Mouse (Mus musculus) layer of hippocampus, adult 18-20 months (tissue): ENCODE data around the gene Efnb2. TPM values are rescaled to one million over a fixed set of nuclear protein-coding genes. Genes with fewer than 3 reads are reported as not detected.

Experiments
- DNase-seq, 2 experiments: peaks; one replicate each; pipeline ENCODE4 v3.0.0; 2022; ENCODE audit warnings: low spot score in 2 of 2
- total RNA-seq, 2 experiments: library from RNA; stranded (reverse); gene quantifications; 2 replicates each; pipeline ENCODE4 v1.2.3; 2021

The Efnb2 gene
- total RNA-seq, 2 experiments from 2014 or later, result 31.0 to 36.0 TPM

DNA sequence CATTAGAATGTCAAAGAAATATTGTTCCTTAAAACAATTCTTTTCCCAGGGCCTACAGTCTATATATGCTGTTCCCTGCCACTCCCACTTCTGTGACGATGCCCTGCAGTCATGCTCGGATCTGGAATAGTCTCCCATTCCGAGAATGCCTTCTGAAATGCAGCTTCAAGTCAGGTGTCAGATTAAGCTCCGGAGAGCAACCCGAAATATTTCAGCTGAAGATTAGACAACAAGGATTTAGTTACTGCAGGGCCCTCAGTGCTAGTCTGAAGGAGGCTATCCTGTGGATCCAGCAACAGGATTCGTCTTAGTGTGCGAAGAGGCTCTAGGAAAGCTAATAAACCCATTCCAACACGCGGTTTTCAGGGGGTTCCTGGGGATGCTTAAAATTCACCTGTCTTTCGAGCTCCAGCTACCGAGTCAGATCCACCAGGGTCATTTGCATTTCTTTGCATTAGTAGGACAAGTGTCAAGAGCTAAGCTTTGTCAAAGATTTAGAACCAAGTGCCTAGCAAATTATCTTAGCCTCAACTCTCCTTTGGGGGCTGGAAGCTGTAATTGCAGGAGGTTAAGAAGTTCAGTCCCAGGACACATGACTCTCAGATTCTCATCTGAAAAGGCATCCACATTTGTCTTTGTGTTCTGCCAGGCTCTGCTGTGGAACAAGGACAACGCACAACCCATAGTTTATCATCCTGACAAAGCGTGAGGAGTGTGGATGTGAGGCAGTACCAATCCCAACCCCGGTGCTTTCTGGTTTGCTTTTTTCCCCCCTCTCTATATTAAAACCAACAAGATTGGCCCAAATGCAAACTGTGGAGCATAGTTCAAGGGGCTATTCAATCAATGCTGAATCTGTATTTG, 4.2 kb downstream of the Efnb2 start:
- DNase-seq, result no peak

DNA sequence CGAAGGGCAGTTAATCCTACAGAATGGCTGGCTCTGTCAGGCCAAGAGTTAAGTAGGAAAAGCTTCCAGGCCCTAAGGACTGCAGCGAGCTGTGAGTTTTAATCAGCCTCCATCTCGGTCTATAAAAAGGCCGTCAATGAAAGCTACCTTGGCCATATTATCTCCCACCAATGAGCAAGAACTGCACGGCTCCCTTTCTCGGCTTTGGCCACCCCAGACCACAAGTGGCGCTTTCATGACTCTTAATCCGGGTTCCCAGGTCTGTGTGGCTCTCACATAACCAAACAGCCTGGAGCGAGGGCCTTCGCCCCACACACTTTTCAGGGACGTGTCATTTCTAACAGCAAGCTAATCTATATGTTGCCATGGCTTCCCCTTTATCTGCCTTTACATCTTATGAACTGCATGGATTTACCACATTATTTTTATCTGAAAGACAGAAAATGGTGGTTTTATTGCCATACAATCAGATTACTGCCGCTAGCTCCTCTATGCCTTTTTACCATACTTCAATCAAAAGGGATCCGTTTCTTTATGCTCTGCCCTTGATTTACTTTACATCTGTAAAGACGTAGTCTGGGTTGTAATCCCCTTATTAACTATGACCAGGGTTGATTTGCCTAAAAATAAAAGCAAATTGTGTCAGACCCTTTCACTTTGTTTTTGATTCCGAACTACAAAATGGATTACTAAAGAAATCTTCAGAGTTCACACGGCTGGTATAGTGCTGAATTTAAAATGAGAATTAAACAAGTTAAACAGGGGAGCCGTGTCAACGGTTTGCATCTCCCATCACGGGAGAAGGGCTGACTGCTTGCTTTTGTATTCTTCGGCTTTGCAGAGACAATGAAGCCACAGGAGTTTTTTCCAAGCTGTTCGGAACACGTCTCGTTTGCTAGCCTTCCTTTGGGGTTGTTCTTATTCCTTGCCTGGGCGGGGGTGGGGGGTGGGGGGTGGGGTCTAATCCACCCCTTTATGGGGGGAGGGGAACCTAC, 5.4 kb downstream of the Efnb2 start:
- no peak for DNase-seq

DNA sequence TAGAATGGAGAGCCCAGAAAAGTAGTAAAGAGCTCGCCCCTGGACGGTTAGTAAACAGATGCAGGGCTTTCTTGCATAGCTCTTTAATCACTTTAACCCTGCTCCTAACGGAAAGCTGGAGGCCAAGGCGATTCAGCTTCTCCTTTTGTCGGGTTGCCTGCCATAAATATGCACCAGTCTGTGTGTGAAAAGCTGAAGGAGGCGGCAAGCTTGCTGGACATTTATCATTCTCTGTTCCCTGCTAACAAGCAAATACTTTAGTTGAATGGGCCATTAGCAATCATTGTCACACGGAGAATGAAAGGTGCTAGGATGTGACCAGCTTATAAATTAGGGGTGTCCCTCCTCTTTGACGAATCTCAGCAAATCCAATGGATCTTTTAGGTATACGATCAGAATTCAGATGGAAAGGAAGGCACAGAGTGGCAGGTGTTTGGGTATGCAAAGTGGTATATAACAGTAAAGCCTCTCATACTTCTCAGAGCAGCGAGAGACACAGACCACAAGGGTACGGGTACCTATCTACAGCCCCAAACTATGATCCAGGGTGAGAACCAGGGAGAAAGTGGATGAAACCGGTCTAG, 7.0 kb downstream of the Efnb2 start:
- DNase-seq, result no peak

DNA sequence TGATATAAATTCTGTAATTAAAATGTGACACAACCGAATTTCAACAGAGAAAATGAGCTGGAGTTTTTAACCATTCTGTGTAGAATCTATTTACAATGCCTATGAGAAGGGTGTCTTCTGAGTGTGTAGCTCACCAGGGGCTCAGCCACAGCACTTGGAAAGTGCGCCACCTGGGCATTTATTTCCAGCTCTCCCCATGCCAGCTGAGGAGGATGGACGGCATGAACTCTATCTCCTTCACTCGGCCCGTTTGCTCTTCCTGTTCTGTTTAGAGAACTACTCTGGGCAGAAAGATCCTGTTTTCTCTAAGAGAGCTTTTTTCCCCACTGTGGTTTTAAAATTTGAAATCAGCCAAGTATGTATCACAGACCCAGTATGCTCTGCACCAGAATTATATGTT, 7.7 kb downstream of the Efnb2 start:
- DNase-seq, result no peak

DNA sequence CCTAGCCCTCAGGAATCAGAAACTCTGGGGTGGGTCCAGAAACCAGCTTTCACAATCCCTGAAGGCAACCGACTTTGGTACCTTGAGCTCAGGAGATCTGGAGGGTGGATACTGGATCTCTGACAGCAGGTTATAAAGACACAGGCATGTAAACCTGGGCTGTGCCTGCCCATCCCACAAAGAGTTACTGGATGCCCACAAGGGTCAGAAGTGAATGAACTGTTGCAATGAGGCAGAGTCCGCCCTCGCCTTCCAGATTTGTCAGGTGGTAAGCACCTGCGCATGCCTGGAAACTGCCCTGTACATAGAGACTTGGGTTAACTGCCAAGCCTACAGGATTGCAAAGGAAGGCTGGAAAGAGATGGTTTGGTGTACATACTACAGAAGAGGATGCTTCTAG, 8.7 kb downstream of the Efnb2 start:
- DNase-seq, result no peak

- peak; percentile 76 to 93 for DNase-seq
Observed at GRCm38 (mm10) chr8:8649944-8650343, 11.1 kb downstream of the Efnb2 start.

GRCm38 (mm10) chr8:8649536-8649935, 11.5 kb downstream of the Efnb2 start:
- no peak for DNase-seq

DNA sequence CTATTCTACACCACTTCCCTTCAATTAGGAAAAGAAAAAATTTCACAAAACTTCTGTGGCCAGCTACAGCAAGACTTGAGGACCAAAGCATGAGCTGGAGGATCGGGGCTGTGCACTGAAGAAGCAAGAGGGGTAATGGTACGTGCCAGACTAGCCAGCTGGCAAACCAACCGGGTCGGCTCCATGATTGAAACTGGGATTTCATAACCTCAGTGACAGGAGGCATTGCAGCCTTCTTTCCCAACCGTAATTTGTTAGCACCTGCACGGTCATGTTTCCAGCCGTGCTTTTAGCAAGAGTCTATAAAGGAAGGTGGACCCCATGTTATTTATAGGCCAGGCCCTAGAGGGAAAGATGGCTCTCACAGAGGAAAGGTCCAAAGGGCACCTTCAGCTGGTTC, 12.4 kb downstream of the Efnb2 start:
- DNase-seq, result no peak

DNA sequence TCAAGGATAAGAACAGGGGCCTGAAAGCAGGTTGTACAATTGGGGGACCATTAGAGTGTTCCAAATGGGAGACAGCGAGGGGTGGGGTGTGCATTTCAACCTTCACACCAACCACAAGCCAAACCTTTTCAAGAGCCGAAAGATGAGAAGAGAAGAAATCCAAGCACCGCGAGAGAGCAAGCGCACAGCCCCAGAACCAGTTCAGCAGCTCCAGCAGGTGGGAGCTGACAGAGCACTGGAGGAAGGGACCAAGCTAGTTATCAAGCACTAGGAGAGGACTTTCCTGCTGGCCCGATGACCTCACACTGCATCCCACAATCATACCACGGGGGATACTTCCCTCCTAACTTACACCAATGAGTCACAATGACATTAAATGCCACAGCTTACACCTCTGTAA, 13.2 kb downstream of the Efnb2 start:
- no peak for DNase-seq

GRCm38 (mm10) chr8:8647319-8647718, 13.7 kb downstream of the Efnb2 start:
- DNase-seq, result no peak

DNA sequence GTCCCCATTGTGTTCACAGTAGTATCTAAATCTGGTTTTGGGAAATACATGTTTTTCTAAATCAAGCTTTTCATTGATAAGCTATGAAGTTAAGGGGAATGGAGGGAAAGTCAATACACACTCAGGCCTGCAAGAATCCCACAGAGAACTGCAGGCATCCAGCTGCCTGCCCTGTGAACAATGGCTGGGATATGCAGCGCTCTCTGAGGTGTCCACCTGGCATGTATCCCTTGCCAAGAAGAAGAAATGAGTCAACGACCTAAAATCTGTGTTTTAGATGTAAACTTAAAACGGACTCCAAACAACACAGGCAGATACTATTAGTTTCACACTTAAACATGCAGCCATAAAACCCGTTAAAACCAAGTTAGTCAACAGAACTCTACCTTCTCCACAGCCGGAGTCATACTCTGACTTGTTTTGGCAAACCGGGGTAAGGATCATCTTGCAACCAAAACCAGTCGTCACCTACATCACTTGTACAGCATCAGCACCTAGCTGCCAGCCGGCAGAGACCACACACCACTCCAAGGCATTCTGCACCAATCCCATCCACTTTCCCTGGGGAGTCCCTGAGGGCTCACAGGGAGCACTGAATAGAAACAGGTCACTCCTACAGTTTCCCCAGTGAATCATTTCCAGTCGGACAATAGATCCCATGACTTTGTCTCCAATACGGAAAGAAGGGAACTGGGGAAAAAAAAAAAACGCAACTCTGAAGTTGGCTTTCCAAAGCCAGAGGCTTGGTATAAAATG, 16.7 kb downstream of the Efnb2 start:
- DNase-seq, result no peak

DNA sequence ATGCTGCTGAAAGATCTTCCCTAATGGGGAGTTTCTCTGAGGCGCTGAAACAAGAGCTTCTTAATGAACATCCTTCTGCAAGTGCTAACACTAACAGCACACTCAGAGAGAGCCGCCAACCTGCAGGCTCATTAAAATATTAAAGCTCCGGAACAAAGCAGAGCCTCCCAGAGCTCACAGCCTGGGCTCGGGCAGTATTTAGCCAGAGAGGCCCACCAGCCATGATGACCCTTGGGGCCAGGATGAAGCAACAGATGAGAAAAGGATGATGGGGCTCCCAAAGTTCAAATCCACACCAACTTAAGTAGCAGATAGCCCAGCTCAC, 20.8 kb downstream of the Efnb2 start:
- DNase-seq, result no peak

GRCm38 (mm10) chr8:8639569-8640263, 21.3 kb downstream of the Efnb2 start:
- DNase-seq, result no peak

- no peak for DNase-seq
Observed at GRCm38 (mm10) chr8:8631394-8631793, 29.6 kb downstream of the Efnb2 start.

DNA sequence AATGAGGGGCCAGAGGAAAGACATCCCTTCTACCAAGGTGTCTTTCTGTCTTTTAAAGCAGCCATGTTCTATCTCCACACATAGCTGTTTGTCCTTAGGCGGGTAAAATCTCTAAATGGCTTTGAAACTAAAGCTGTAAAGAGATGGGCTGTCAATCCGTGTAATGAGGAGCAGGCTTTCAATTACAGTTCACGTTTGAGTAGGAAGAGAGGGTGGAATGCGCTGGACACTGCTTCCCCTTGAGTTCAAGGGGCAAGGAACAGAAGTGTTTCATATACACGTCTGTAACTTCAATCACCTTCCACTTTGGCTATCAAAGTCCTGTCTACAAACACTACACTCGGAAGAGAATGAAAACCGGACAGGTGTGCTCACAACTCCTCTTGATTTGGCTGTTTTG, 37.0 kb downstream of the Efnb2 start:
- no peak for DNase-seq

DNA sequence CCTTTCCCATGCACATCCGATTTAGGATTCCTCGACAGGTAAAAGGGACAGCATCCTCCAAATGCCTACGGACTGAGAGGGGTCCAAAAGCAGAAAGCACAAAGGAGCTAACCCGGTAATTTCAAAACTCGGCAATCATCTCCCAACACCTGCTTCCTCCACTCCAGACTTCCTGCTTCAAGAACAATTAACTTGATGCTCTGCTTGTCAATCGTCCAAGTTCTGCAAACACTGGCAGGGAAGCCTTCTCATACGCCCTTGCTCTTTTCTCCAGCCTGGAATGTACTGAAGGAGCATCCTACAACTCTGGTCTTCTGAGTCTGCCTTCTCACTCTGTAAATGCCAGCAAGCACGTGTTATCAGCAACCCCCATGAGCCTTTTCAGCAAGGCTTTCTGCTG, 37.6 kb downstream of the Efnb2 start:
- no peak for DNase-seq

- peak in 1 of 2 experiments; percentile 14 for DNase-seq
Observed at GRCm38 (mm10) chr8:8622476-8622875, 38.6 kb downstream of the Efnb2 start.

DNA sequence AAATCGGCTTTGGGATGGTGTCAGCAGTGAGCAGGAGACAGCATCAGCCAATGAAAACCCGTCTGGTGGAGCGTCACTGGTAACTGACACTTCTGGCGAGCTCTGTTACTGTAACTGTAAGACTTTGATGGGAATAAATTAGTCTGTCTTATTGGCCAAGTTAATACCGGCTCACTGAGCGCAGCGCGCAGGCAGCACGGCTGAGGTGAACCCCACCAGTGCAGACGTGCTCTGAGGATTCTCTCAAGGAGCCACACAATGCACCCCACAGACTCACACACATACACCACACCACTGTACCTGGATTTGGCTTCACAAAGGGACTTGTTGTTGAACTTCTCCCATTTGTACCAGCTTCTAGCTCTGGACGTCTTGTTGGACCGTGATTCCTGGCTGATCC, 39.0 kb downstream of the Efnb2 start:
- no peak for DNase-seq

GRCm38 (mm10) chr8:8621236-8621917, 39.7 kb downstream of the Efnb2 start:
- peak; percentile 71 to 89 for DNase-seq

GRCm38 (mm10) chr8:8620536-8620935, 40.5 kb downstream of the Efnb2 start:
- DNase-seq, result no peak
